Mouse (Mus musculus): Measurements from ENCODE around the gene Ptprn2. TPM values are rescaled to one million over a fixed set of nuclear protein-coding genes. Genes with fewer than 3 reads are reported as not detected.

Ptprn2 gene
- total RNA-seq, 1 experiment from 2014 or later = not detected

- no peak for ATAC-seq (replicated peaks; ENCODE audit: insufficient number of reproducible peaks, low FRiP score, low TSS enrichment, poor library complexity, severe bottlenecking)
Observed at GRCm38 (mm10) chr12:116823341-116823740, 337.8 kb downstream of the Ptprn2 start.

GRCm38 (mm10) chr12:116827748-116828147 lies 342.2 kb downstream of the Ptprn2 start:
- no peak for ATAC-seq (replicated peaks; ENCODE audit: insufficient number of reproducible peaks, low FRiP score, low TSS enrichment, poor library complexity, severe bottlenecking)

GRCm38 (mm10) chr12:116838611-116839192 lies 353.2 kb downstream of the Ptprn2 start:
- ATAC-seq (replicated peaks; ENCODE audit: insufficient number of reproducible peaks, low FRiP score, low TSS enrichment, poor library complexity, severe bottlenecking) = no peak

DNA sequence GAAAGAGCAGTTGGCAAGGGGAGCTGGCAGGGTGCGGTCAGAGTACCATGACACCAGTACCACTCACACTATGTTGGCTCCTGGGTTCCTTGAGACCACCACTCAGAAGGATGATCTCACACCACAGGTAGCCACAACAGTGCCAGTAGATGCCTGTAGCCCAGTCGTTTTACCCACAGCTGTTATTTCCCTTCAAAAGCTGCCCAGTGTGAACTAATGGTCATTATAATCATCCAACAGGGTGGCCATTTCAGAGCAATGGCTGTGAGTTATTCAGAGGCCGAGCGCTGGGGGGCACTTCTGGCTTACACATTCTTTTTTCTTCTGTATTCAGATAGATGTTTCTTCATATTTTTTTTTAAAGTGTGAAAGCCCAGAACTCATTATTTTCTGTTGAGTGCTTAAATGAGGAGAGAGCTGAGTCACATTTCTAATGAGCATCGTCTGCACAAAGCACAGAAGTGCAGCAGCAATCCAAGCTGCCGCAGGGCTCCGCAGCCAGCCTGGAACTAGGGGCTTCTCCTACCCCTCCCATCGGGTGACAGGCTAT lies 357.3 kb downstream of the Ptprn2 start:
- ATAC-seq (replicated peaks; ENCODE audit: insufficient number of reproducible peaks, low FRiP score, low TSS enrichment, poor library complexity, severe bottlenecking) = no peak

DNA sequence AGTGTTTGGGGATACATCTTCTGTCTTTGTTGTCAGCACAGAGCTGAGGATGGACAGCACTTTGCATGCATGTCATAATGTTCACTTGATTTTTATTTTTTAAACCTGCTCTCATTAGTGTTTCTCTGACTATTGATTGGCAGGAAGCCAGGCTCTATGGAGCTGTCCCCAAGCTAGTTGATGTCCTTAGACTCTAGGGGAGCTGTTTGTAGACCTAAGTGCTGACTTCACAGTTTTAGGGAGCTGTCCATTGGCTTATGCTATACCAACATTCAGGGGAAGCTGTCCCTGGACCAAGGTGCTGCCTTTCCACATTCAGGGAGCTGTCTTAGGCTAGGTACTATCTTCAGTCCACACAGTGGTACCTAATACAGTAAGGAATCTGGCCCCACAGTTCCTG lies 360.7 kb downstream of the Ptprn2 start:
- ATAC-seq (replicated peaks; ENCODE audit: insufficient number of reproducible peaks, low FRiP score, low TSS enrichment, poor library complexity, severe bottlenecking) = no peak

- ATAC-seq (replicated peaks; ENCODE audit: insufficient number of reproducible peaks, low FRiP score, low TSS enrichment, poor library complexity, severe bottlenecking) = no peak
Observed at GRCm38 (mm10) chr12:116847021-116847420, 361.5 kb downstream of the Ptprn2 start.

GRCm38 (mm10) chr12:116856307-116856706 lies 370.8 kb downstream of the Ptprn2 start:
- no peak for ATAC-seq (replicated peaks; ENCODE audit: insufficient number of reproducible peaks, low FRiP score, low TSS enrichment, poor library complexity, severe bottlenecking)

DNA sequence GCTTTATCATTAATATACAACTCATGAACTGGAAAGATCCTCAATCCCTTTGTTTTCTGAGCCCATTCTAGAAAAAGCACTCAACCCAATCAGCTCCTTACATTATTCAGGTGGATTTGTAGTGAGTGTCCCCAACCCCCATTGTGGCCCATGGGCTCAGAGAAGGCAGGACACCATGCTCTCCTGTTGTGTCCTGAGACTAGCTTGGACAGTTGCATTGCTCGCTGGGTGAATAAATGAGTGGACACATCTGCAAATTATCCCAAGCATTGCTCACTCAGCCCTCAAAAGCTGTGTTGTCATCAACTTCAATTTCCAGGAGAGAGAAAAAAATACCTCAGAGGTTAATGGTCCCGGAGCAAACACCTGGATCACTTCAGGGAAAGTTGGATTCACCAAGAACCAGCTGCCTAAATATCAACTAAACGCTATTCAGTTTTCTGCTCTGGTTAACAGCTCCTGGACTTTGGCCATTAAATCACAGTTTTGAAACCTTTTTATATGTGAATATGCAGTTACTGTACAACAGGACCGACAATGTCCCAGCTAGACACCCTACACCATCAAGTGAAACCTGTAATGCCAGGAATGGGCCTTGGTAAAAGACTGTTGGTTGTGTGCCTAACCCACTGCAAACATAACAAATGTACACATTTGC lies 376.0 kb downstream of the Ptprn2 start:
- ATAC-seq (replicated peaks; ENCODE audit: insufficient number of reproducible peaks, low FRiP score, low TSS enrichment, poor library complexity, severe bottlenecking) = no peak

- no peak for ATAC-seq (replicated peaks; ENCODE audit: insufficient number of reproducible peaks, low FRiP score, low TSS enrichment, poor library complexity, severe bottlenecking)
Observed at GRCm38 (mm10) chr12:116863291-116863899, 377.9 kb downstream of the Ptprn2 start.

DNA sequence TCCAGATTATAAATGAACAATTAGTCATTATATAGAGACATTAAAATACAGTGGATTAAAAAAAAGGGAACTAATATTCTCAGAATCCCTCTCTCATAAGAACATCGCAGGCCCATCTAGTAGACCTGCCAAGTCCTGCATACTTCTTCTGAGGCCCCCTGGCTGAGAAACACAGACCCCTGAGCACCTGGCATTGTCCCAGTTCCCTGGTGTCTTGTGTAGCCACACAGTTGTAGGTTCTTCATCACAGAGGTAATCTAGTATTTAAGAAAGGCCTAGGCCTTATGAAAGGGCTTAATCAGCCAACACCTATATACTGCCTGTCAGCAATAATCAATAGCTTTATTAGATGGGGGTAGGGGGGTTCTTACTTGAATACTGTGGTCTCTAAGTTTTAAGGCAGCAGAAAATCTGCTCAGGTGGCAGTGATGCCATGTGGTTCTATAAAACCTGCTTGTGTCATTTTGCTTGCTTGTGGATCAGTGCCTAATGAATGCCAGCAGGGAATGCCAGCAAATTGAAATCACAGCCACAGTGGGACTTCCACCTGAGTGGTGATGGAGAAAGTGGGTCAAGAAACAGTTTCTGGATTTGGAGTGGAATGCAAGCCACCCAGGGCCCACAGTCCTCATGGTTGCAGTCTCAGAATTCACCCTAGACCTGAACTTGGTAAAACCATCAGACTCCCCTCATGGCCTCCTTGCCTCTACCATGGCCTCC lies 388.5 kb downstream of the Ptprn2 start:
- no peak for ATAC-seq (replicated peaks; ENCODE audit: insufficient number of reproducible peaks, low FRiP score, low TSS enrichment, poor library complexity, severe bottlenecking)

- no peak for ATAC-seq (replicated peaks; ENCODE audit: insufficient number of reproducible peaks, low FRiP score, low TSS enrichment, poor library complexity, severe bottlenecking)
Observed at GRCm38 (mm10) chr12:116887496-116888281, 402.2 kb downstream of the Ptprn2 start.

- no peak for ATAC-seq (replicated peaks; ENCODE audit: insufficient number of reproducible peaks, low FRiP score, low TSS enrichment, poor library complexity, severe bottlenecking)
Observed at GRCm38 (mm10) chr12:116888856-116889255, 403.3 kb downstream of the Ptprn2 start.

- no peak for ATAC-seq (replicated peaks; ENCODE audit: insufficient number of reproducible peaks, low FRiP score, low TSS enrichment, poor library complexity, severe bottlenecking)
Observed at GRCm38 (mm10) chr12:116892584-116892983, 407.1 kb downstream of the Ptprn2 start.

DNA sequence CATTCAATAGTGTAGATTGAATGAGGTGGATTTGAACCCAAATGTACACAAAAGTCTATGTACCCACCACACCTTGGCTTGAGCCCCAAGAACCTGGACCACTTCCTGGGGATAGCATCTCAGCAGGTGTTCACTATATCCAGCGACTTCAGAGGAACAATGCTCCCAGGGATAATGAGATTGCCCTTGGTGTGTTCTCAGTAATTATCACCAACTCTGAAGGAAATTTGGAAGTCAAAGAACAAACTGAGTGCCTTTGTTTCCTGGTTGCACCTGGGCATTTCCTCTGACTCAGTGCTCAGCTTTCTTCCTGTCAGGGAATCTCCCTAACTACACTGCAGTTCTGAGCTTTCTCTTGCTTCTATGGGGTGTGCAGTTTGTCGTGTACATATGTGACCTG lies 411.1 kb downstream of the Ptprn2 start:
- no peak for ATAC-seq (replicated peaks; ENCODE audit: insufficient number of reproducible peaks, low FRiP score, low TSS enrichment, poor library complexity, severe bottlenecking)

GRCm38 (mm10) chr12:116901773-116902172 lies 416.3 kb downstream of the Ptprn2 start:
- no peak for ATAC-seq (replicated peaks; ENCODE audit: insufficient number of reproducible peaks, low FRiP score, low TSS enrichment, poor library complexity, severe bottlenecking)

- ATAC-seq (replicated peaks; ENCODE audit: insufficient number of reproducible peaks, low FRiP score, low TSS enrichment, poor library complexity, severe bottlenecking) = no peak
Observed at GRCm38 (mm10) chr12:116907424-116907823, 421.9 kb downstream of the Ptprn2 start.

GRCm38 (mm10) chr12:116908668-116909067 lies 423.1 kb downstream of the Ptprn2 start:
- no peak for ATAC-seq (replicated peaks; ENCODE audit: insufficient number of reproducible peaks, low FRiP score, low TSS enrichment, poor library complexity, severe bottlenecking)

- ATAC-seq (replicated peaks; ENCODE audit: insufficient number of reproducible peaks, low FRiP score, low TSS enrichment, poor library complexity, severe bottlenecking) = no peak
Observed at GRCm38 (mm10) chr12:116916776-116917175, 431.3 kb downstream of the Ptprn2 start.

DNA sequence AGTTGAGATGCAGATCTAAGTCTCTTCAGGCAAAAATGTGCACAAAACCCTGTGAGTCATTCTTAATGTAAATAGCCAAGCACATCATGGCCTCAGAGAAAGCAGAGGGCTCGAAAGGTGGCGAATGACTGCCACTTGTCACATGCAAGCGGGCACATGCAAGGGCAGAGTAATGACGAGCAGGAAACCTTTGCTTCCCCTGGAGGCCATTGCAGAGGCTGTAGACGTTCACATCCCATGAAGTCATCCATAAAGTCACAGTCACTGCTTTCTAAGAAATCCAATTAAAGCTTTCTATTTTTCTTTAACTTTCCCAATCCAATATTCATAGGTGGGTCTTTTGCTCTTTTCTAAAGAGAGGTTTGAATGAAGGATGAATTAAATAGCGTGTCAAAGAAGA lies 433.7 kb downstream of the Ptprn2 start:
- ATAC-seq (replicated peaks; ENCODE audit: insufficient number of reproducible peaks, low FRiP score, low TSS enrichment, poor library complexity, severe bottlenecking) = no peak
